11 mouse cellular contexts compared by ENCODE assay signal in genomic region chr9:120804760-120805294, GRCm38 (mm10).
DNase-seq lines count a peak whose midpoint lies in the region; ATAC-seq and TF ChIP-seq lines count a peak whose summit lies in the region.
"Had no signal": no experiment of that assay in that cellular context is flagged by ENCODE, and none has a peak within 500 bp of the region (broad histone marks: within the 10 kb centered on the region; RNA-seq: fewer than 3 reads in every experiment).

No protein-coding gene starts in this region.

- peak overlapping the region; percentile 51; the same call in 1 of the 2 replicates for H3K27ac ChIP-seq in stomach, embryonic 15.5 days
- no peak overlapping the region for H3K27ac ChIP-seq in stomach, postnatal 0 days (replicated peaks)
- peak overlapping the region; percentile 0 for H3K27ac ChIP-seq in limb, embryonic 11.5 days (replicated peaks; ENCODE audit: low read depth, low read length)
- H3K27ac ChIP-seq: hindbrain, embryonic 14.5 days; midbrain, embryonic 13.5 days had no signal

- no peaks in the 10 kb centered on the region for H3K9me3 ChIP-seq in stomach, embryonic 15.5 days
- H3K9me3 ChIP-seq in stomach, postnatal 0 days (ENCODE audit: control insufficient read depth, low read length), result no peaks in the 10 kb centered on the region
- no peaks in the 10 kb centered on the region for H3K9me3 ChIP-seq in limb, embryonic 11.5 days (ENCODE audit: control insufficient read depth, low read length)
- H3K9me3 ChIP-seq: midbrain, embryonic 13.5 days had no signal

- no peak overlapping the region for H3K4me3 ChIP-seq in stomach, embryonic 15.5 days (replicated peaks)
- H3K4me3 ChIP-seq in stomach, postnatal 0 days (ENCODE audit: low read depth, low read length), result no peak overlapping the region
- no peak overlapping the region for H3K4me3 ChIP-seq in limb, embryonic 11.5 days (ENCODE audit: low read depth, low read length)
- H3K4me3 ChIP-seq: midbrain, embryonic 13.5 days had no signal

- H3K36me3 ChIP-seq in stomach, embryonic 15.5 days, result no peaks in the 10 kb centered on the region
- H3K36me3 ChIP-seq in stomach, postnatal 0 days (ENCODE audit: control insufficient read depth, insufficient read depth, low read length), result no peaks in the 10 kb centered on the region
- H3K36me3 ChIP-seq in limb, embryonic 11.5 days (ENCODE audit: control insufficient read depth, insufficient read depth, low read length), result no peaks in the 10 kb centered on the region
- H3K36me3 ChIP-seq: midbrain, embryonic 13.5 days had no signal

- 15% methylated on average over 10 of the region's 10 CpGs for WGBS in stomach, embryonic 15.5 days
- WGBS in stomach, postnatal 0 days, result 14% methylated on average over 10 of the region's 10 CpGs
- WGBS in limb, embryonic 11.5 days, result 38% methylated on average over 10 of the region's 10 CpGs

- DNase-seq in adrenal gland, postnatal 10 days, result peak; percentile 36
- DNase-seq in adrenal gland, postnatal 4 days (ENCODE audit: low spot score in 2 of 2), result no peak
- no peak for DNase-seq in stomach, postnatal 0 days (ENCODE audit: low spot score)
- DNase-seq in limb, embryonic 11.5 days (ENCODE audit: low spot score), result peak; percentile 59
- no peak for DNase-seq in left cerebral cortex, postnatal 36 days (ENCODE audit: low spot score in 2 of 2)
- DNase-seq in testis, postnatal 10 days (ENCODE audit: low spot score), result no peak
- no peak for DNase-seq in spleen, postnatal 10 days (ENCODE audit: low spot score in 2 of 2)
- DNase-seq: cerebellum, postnatal 36 days had no signal

- no peaks in the 10 kb centered on the region for H3K4me1 ChIP-seq in stomach, embryonic 15.5 days
- H3K4me1 ChIP-seq in stomach, postnatal 0 days (replicated peaks; ENCODE audit: control insufficient read depth, insufficient read depth), result no peaks in the 10 kb centered on the region
- peaks cover 11% of the 10 kb centered on the region for H3K4me1 ChIP-seq in limb, embryonic 11.5 days (ENCODE audit: control insufficient read depth, insufficient read depth, low read length)
- H3K4me1 ChIP-seq: midbrain, embryonic 13.5 days had no signal

- no peak for TF ChIP-seq CTCF in stomach, postnatal 0 days (IDR thresholded peaks at IDR 0.05; ENCODE audit: low read depth)

- no peak overlapping the region for H3K4me2 ChIP-seq in stomach, embryonic 15.5 days
- H3K4me2 ChIP-seq in stomach, postnatal 0 days (replicated peaks; ENCODE audit: low read depth), result no peak overlapping the region
- no peak overlapping the region for H3K4me2 ChIP-seq in limb, embryonic 11.5 days (ENCODE audit: low read depth, severe bottlenecking)
- H3K4me2 ChIP-seq: hindbrain, embryonic 14.5 days; midbrain, embryonic 13.5 days had no signal

- no peak for ATAC-seq in stomach, embryonic 15.5 days (ENCODE audit: insufficient read depth, low FRiP score, low read depth)
- no peak for ATAC-seq in stomach, postnatal 0 days (ENCODE audit: low FRiP score, low TSS enrichment)
- ATAC-seq in limb, embryonic 11.5 days (ENCODE audit: insufficient number of reproducible peaks, low FRiP score, low TSS enrichment, low read depth), result peak; percentile 49
- ATAC-seq: midbrain, embryonic 13.5 days had no signal

- H3K27me3 ChIP-seq in stomach, embryonic 15.5 days (replicated peaks), result no peaks in the 10 kb centered on the region
- no peaks in the 10 kb centered on the region for H3K27me3 ChIP-seq in stomach, postnatal 0 days (ENCODE audit: control insufficient read depth, insufficient read depth, low read length)
- H3K27me3 ChIP-seq in limb, embryonic 11.5 days (ENCODE audit: control insufficient read depth, insufficient read depth, low read length), result no peaks in the 10 kb centered on the region
- H3K27me3 ChIP-seq: midbrain, embryonic 13.5 days had no signal

- intact Hi-C loops in left cerebral cortex, postnatal 36 days (cut with DNase I), result no loop called here

- TF ChIP-seq EP300 in stomach, postnatal 0 days (optimal IDR thresholded peaks at IDR 0.05), result no peak

- no peak overlapping the region for H3K9ac ChIP-seq in stomach, embryonic 15.5 days
- no peak overlapping the region for H3K9ac ChIP-seq in stomach, postnatal 0 days (ENCODE audit: low read length)
- H3K9ac ChIP-seq in limb, embryonic 11.5 days (ENCODE audit: low read length), result no peak overlapping the region
- H3K9ac ChIP-seq: hindbrain, embryonic 14.5 days; midbrain, embryonic 13.5 days had no signal

Comparison
In these comparisons a context has a peak if more than half of its experiments do, and no peak if none do; other contexts are left out.
1. DNase-seq: peak in adrenal gland, postnatal 10 days (single experiment) and limb, embryonic 11.5 days (single experiment); none in adrenal gland, postnatal 4 days (0 of 2), stomach, postnatal 0 days (single experiment), left cerebral cortex, postnatal 36 days (0 of 2), testis, postnatal 10 days (single experiment) and spleen, postnatal 10 days (0 of 2).